Mouse (Mus musculus) midbrain, embryonic 16.5 days (tissue): ENCODE measurements around the gene Ankrd13a. TPM values are rescaled to one million over a fixed set of nuclear protein-coding genes. Genes with fewer than 3 reads are reported as not detected.

Experiments used
- ATAC-seq: fragments of 200-750 bp; cut with Nextera tagmentation; 2 replicates; pipeline ENCODE4 v1.8.0; 2017; ENCODE audit warnings: moderate TSS enrichment
- H3K27ac ChIP-seq: fragments of 300-500 bp; sonication (generic); 2 replicates; pipeline ENCODE4 v1.5.1; 2014; ENCODE audit warnings: mild to moderate bottlenecking, low read length, mixed read lengths
- H3K27me3 ChIP-seq: fragments of 300-500 bp; sonication (generic); 2 replicates; pipeline ENCODE4 v1.6.1; 2014; ENCODE audit warnings: low read depth, low read length, mixed read lengths; ENCODE audit not compliant: control insufficient read depth, insufficient read depth
- H3K36me3 ChIP-seq: fragments of 300-500 bp; sonication (generic); 2 replicates; pipeline ENCODE4 v1.6.1; 2014; ENCODE audit warnings: mild to moderate bottlenecking, low read length, moderate library complexity, mixed read lengths; ENCODE audit not compliant: control insufficient read depth, insufficient read depth
- H3K4me1 ChIP-seq: fragments of 300-500 bp; sonication (generic); 2 replicates; pipeline ENCODE4 v1.6.1; 2014; ENCODE audit warnings: mild to moderate bottlenecking, low read length, mixed read lengths; ENCODE audit not compliant: control insufficient read depth, insufficient read depth
- H3K4me2 ChIP-seq: fragments of 300-500 bp; sonication (generic); 2 replicates; pipeline ENCODE4 v1.6.1; 2014; ENCODE audit warnings: mild to moderate bottlenecking, low read length, mixed read lengths
- H3K4me3 ChIP-seq: fragments of 300-500 bp; sonication (generic); 2 replicates; pipeline ENCODE4 v1.5.1; 2014; ENCODE audit warnings: low read depth, mild to moderate bottlenecking, low read length, moderate library complexity, mixed read lengths
- H3K9ac ChIP-seq: fragments of 300-500 bp; sonication (generic); 2 replicates; pipeline ENCODE4 v1.6.1; 2014; ENCODE audit warnings: low read depth, low read length, mixed read lengths
- H3K9me3 ChIP-seq: fragments of 300-500 bp; sonication (generic); replicated peaks from 2 replicates; pipeline ENCODE4 v1.6.1; 2014; ENCODE audit warnings: mild to moderate bottlenecking, low read length, mixed read lengths; ENCODE audit not compliant: control insufficient read depth, poor library complexity, severe bottlenecking
- WGBS: fragments of 180-500 bp; shearing (Covaris S2); extraction: QIAGEN DNeasy Blood & Tissue Kit; methylation state at CpG from one replicate; pipeline ENCODE4 v1.1.7; 2014; 5-methylcytosine and 5-hydroxymethylcytosine counted together
- polyA plus RNA-seq: library from polyadenylated mRNA; unstranded; fragments of >200 nt; fragmentation: Nextera tagmentation; extraction: Ambion mirVana; gene quantifications from 2 replicates; pipeline ENCODE4 v1.2.1, GENCODE M21; 2015

Ankrd13a gene
- 24.3 and 29.0 TPM in 2 replicates for polyA plus RNA-seq

- H3K27me3 ChIP-seq, result no peaks in the 10 kb centered on the region
- ATAC-seq, result peak; percentile 87
- H3K36me3 ChIP-seq, result no peaks in the 10 kb centered on the region
- no peaks in the 10 kb centered on the region for H3K9me3 ChIP-seq
- peaks cover 47% of the 10 kb centered on the region for H3K4me1 ChIP-seq
- H3K9ac ChIP-seq, result peak within 1 kb of the TSS; percentile 94
- H3K27ac ChIP-seq, result peak within 1 kb of the TSS; percentile 97
- under 1% methylated on average over 66 of the region's 73 CpGs for WGBS
- H3K4me2 ChIP-seq, result peak within 1 kb of the TSS; percentile 97
- peak within 1 kb of the TSS; percentile 81 for H3K4me3 ChIP-seq
Observed at GRCm38 (mm10) chr5:114774403-114775051, at the start of gene Ankrd13a. Ankrd13a (plus strand) TSS chr5:114774677.

- no peaks in the 10 kb centered on the region for H3K9me3 ChIP-seq
- H3K27me3 ChIP-seq, result no peaks in the 10 kb centered on the region
- no peak overlapping the region for H3K9ac ChIP-seq
- no peak overlapping the region for H3K27ac ChIP-seq
- ATAC-seq, result no peak
- H3K4me1 ChIP-seq, result no peaks in the 10 kb centered on the region
- 89% methylated on average over 10 of the region's 10 CpGs for WGBS
- no peak overlapping the region for H3K4me3 ChIP-seq
- no peak overlapping the region for H3K4me2 ChIP-seq
- H3K36me3 ChIP-seq, result peaks cover 41% of the 10 kb centered on the region
Observed at GRCm38 (mm10) chr5:114728160-114728559, 46.3 kb upstream of the Ankrd13a start.

GRCm38 (mm10) chr5:114730129-114730528, 44.3 kb upstream of the Ankrd13a start:
- no peaks in the 10 kb centered on the region for H3K9me3 ChIP-seq
- H3K4me1 ChIP-seq, result no peaks in the 10 kb centered on the region
- no peak for ATAC-seq
- H3K4me3 ChIP-seq, result no peak overlapping the region
- H3K36me3 ChIP-seq, result peaks cover 41% of the 10 kb centered on the region
- H3K9ac ChIP-seq, result no peak overlapping the region
- H3K4me2 ChIP-seq, result no peak overlapping the region
- no peaks in the 10 kb centered on the region for H3K27me3 ChIP-seq
- 77% methylated on average over 10 of the region's 10 CpGs for WGBS
- H3K27ac ChIP-seq, result no peak overlapping the region

- no peaks in the 10 kb centered on the region for H3K9me3 ChIP-seq
- H3K4me3 ChIP-seq, result no peak overlapping the region
- 66% methylated on average over 6 of the region's 6 CpGs for WGBS
- H3K4me1 ChIP-seq, result no peaks in the 10 kb centered on the region
- no peak overlapping the region for H3K27ac ChIP-seq
- no peak overlapping the region for H3K9ac ChIP-seq
- H3K36me3 ChIP-seq, result peaks cover 42% of the 10 kb centered on the region
- no peaks in the 10 kb centered on the region for H3K27me3 ChIP-seq
- H3K4me2 ChIP-seq, result no peak overlapping the region
- ATAC-seq, result no peak
Observed at GRCm38 (mm10) chr5:114731498-114731897, 43.0 kb upstream of the Ankrd13a start.

GRCm38 (mm10) chr5:114731969-114732368, 42.5 kb upstream of the Ankrd13a start:
- H3K4me1 ChIP-seq, result no peaks in the 10 kb centered on the region
- H3K4me3 ChIP-seq, result no peak overlapping the region
- no peak overlapping the region for H3K4me2 ChIP-seq
- H3K9ac ChIP-seq, result no peak overlapping the region
- ATAC-seq, result no peak
- 95% methylated on average over 15 of the region's 15 CpGs for WGBS
- peaks cover 47% of the 10 kb centered on the region for H3K36me3 ChIP-seq
- no peaks in the 10 kb centered on the region for H3K27me3 ChIP-seq
- H3K27ac ChIP-seq, result no peak overlapping the region
- H3K9me3 ChIP-seq, result no peaks in the 10 kb centered on the region

GRCm38 (mm10) chr5:114733606-114734005, 40.9 kb upstream of the Ankrd13a start:
- no peaks in the 10 kb centered on the region for H3K9me3 ChIP-seq
- H3K4me2 ChIP-seq, result no peak overlapping the region
- 97% methylated on average over 15 of the region's 15 CpGs for WGBS
- no peaks in the 10 kb centered on the region for H3K4me1 ChIP-seq
- no peaks in the 10 kb centered on the region for H3K27me3 ChIP-seq
- H3K4me3 ChIP-seq, result no peak overlapping the region
- peaks cover 51% of the 10 kb centered on the region for H3K36me3 ChIP-seq
- H3K9ac ChIP-seq, result no peak overlapping the region
- ATAC-seq, result no peak
- H3K27ac ChIP-seq, result no peak overlapping the region

GRCm38 (mm10) chr5:114737090-114737887, 37.2 kb upstream of the Ankrd13a start:
- Histone ChIP-seq H3K9me3 (no peaks in the 10 kb centered on the region), H3K36me3 (peaks cover 37% of the 10 kb centered on the region), H3K9ac (no peak overlapping the region), H3K4me3 (no peak overlapping the region), H3K4me2 (no peak overlapping the region), H3K27me3 (no peaks in the 10 kb centered on the region), H3K4me1 (no peaks in the 10 kb centered on the region), H3K27ac (no peak overlapping the region)
- ATAC-seq, result no peak
- 84% methylated on average over 21 of the region's 21 CpGs for WGBS

GRCm38 (mm10) chr5:114738707-114739241, 35.7 kb upstream of the Ankrd13a start:
- H3K4me1 ChIP-seq, result no peaks in the 10 kb centered on the region
- ATAC-seq, result no peak
- H3K9me3 ChIP-seq, result no peaks in the 10 kb centered on the region
- no peak overlapping the region for H3K4me3 ChIP-seq
- no peak overlapping the region for H3K4me2 ChIP-seq
- WGBS, result 88% methylated on average over 12 of the region's 12 CpGs
- peaks cover 44% of the 10 kb centered on the region for H3K36me3 ChIP-seq
- no peak overlapping the region for H3K27ac ChIP-seq
- no peaks in the 10 kb centered on the region for H3K27me3 ChIP-seq
- no peak overlapping the region for H3K9ac ChIP-seq

- no peak for ATAC-seq
- WGBS, result 72% methylated on average over 4 of the region's 4 CpGs
- no peak overlapping the region for H3K4me3 ChIP-seq
- H3K36me3 ChIP-seq, result peaks cover 44% of the 10 kb centered on the region
- H3K4me1 ChIP-seq, result no peaks in the 10 kb centered on the region
- H3K9ac ChIP-seq, result no peak overlapping the region
- H3K9me3 ChIP-seq, result no peaks in the 10 kb centered on the region
- H3K27ac ChIP-seq, result no peak overlapping the region
- H3K4me2 ChIP-seq, result no peak overlapping the region
- no peaks in the 10 kb centered on the region for H3K27me3 ChIP-seq
Observed at GRCm38 (mm10) chr5:114740595-114740994, 33.9 kb upstream of the Ankrd13a start.
